Mouse (Mus musculus) cerebellum, adult 2 months (tissue): ENCODE measurements at regions not wholly inside any gene's neighbourhood (a gene's known extent, or its start where the extent isn't known, plus 50 kb on each side); places are given as distances from the start of the nearest gene placed in this dataset.

Experiments used
- CTCF ChIP-seq: fragments of 200-500 bp; IDR thresholded peaks from 2 replicates; pipeline ENCODE4 v1.5.1; 2011; ENCODE audit warnings: low read depth, mild to moderate bottlenecking, control low read depth, low read length, moderate library complexity, borderline replicate concordance; ENCODE audit not compliant: insufficient read depth
- POLR2A ChIP-seq: fragments of 200-500 bp; IDR thresholded peaks from 2 replicates; pipeline ENCODE4 v1.6.1; 2011; ENCODE audit warnings: low read length, control low read depth, borderline replicate concordance; ENCODE audit not compliant: insufficient read depth

- TF ChIP-seq CTCF (no peak), POLR2A (no peak)
These were observed 290.3 kb upstream of the Rnaseh2b start for GRCm38 (mm10) chr14:62002131-62002530.
